10 mouse cellular contexts compared by ENCODE assay signal in the genomic region with DNA sequence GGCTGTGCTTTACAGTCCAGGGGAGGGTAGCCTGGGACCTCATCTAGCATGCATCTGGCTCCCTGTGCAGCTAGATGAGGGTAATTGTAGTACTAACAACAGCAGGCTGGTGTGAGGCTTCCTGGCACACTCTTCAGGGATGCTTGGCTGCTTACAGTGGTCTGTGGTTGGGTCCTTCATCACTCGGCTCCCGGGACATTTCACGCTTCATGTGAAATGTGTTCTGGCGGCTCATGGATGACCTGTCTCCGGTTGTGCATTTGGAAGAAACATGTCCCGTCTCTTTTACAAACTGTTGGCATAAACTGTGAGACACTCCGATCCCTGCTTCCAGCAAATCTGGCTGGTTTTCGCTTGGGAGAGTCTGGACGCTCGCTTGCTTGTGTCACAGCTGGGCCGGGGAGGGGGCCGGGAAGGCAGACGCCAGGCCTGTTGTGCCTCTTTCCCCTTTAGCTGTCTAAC.
DNase-seq lines count a peak whose midpoint lies in the region; ATAC-seq lines count a peak whose summit lies in the region.
"Had no signal": no experiment of that assay in that cellular context is flagged by ENCODE, and none has a peak within 500 bp of the region (broad histone marks: within the 10 kb centered on the region; RNA-seq: fewer than 3 reads in every experiment).

No protein-coding gene starts in this region.

- ATAC-seq in forebrain, embryonic 11.5 days (replicated peaks; ENCODE audit: low FRiP score) = no peak
- ATAC-seq in lung, embryonic 15.5 days (ENCODE audit: borderline replicate concordance, extremely low read depth, low FRiP score, low TSS enrichment) = peak; percentile 26; the same call in 1 of the 2 replicates
- peak; percentile 82 for ATAC-seq in hindbrain, embryonic 15.5 days (ENCODE audit: low FRiP score, low read depth)
- peak; percentile 86 for ATAC-seq in neural tube, embryonic 14.5 days (ENCODE audit: low read depth)

- H3K9me3 ChIP-seq in forebrain, embryonic 10.5 days = peaks cover 5% of the 10 kb centered on the region; the same call in 1 of the 2 replicates
- H3K9me3 ChIP-seq in forebrain, embryonic 11.5 days (ENCODE audit: control insufficient read depth, low read length) = no peaks in the 10 kb centered on the region
- H3K9me3 ChIP-seq in lung, embryonic 15.5 days = no peaks in the 10 kb centered on the region
- H3K9me3 ChIP-seq in hindbrain, embryonic 15.5 days = no peaks in the 10 kb centered on the region
- H3K9me3 ChIP-seq in neural tube, embryonic 14.5 days (ENCODE audit: control insufficient read depth, low read length) = no peaks in the 10 kb centered on the region
- H3K9me3 ChIP-seq: limb, embryonic 15.5 days had no signal

- no peaks in the 10 kb centered on the region for H3K36me3 ChIP-seq in forebrain, embryonic 10.5 days (replicated peaks)
- no peaks in the 10 kb centered on the region for H3K36me3 ChIP-seq in forebrain, embryonic 11.5 days (ENCODE audit: control insufficient read depth, insufficient read depth, low read length)
- no peaks in the 10 kb centered on the region for H3K36me3 ChIP-seq in lung, embryonic 15.5 days
- H3K36me3 ChIP-seq in hindbrain, embryonic 15.5 days = no peaks in the 10 kb centered on the region
- H3K36me3 ChIP-seq in neural tube, embryonic 14.5 days (ENCODE audit: control insufficient read depth, insufficient read depth, low read length) = no peaks in the 10 kb centered on the region
- H3K36me3 ChIP-seq: limb, embryonic 15.5 days had no signal

- WGBS in forebrain, embryonic 10.5 days = 83% methylated on average over 13 of the region's 13 CpGs
- WGBS in forebrain, embryonic 11.5 days = 78% methylated on average over 13 of the region's 13 CpGs
- WGBS in lung, embryonic 15.5 days = 49% methylated on average over 13 of the region's 13 CpGs
- 37% methylated on average over 13 of the region's 13 CpGs for WGBS in hindbrain, embryonic 15.5 days
- 30% methylated on average over 13 of the region's 13 CpGs for WGBS in neural tube, embryonic 14.5 days

- H3K9ac ChIP-seq in forebrain, embryonic 11.5 days (ENCODE audit: low read length) = no peak overlapping the region
- H3K9ac ChIP-seq in lung, embryonic 15.5 days = no peak overlapping the region
- no peak overlapping the region for H3K9ac ChIP-seq in hindbrain, embryonic 15.5 days
- no peak overlapping the region for H3K9ac ChIP-seq in neural tube, embryonic 14.5 days (replicated peaks; ENCODE audit: low read depth, low read length)
- H3K9ac ChIP-seq: limb, embryonic 15.5 days had no signal

- 0 out of 2 replicates have a peak overlapping the region, but pooled peaks have one; percentile 12 for H3K27ac ChIP-seq in forebrain, embryonic 10.5 days
- H3K27ac ChIP-seq in forebrain, embryonic 11.5 days (ENCODE audit: low read depth, low read length) = no peak overlapping the region
- no peak overlapping the region for H3K27ac ChIP-seq in lung, embryonic 15.5 days
- H3K27ac ChIP-seq in hindbrain, embryonic 15.5 days (replicated peaks) = peak overlapping the region; percentile 67
- H3K27ac ChIP-seq in neural tube, embryonic 14.5 days (ENCODE audit: low read depth, low read length) = peak overlapping the region; percentile 34; the same call in 1 of the 2 replicates
- H3K27ac ChIP-seq: limb, embryonic 15.5 days had no signal

- H3K27me3 ChIP-seq in forebrain, embryonic 10.5 days (ENCODE audit: poor library complexity, severe bottlenecking) = no peaks in the 10 kb centered on the region; the same call in 1 of the 2 replicates
- H3K27me3 ChIP-seq in forebrain, embryonic 11.5 days (ENCODE audit: control insufficient read depth, insufficient read depth, low read length) = no peaks in the 10 kb centered on the region
- no peaks in the 10 kb centered on the region for H3K27me3 ChIP-seq in lung, embryonic 15.5 days
- no peaks in the 10 kb centered on the region for H3K27me3 ChIP-seq in hindbrain, embryonic 15.5 days
- H3K27me3 ChIP-seq in neural tube, embryonic 14.5 days (ENCODE audit: control insufficient read depth, insufficient read depth, low read length) = no peaks in the 10 kb centered on the region

- no peak for DNase-seq in forebrain, embryonic 10.5 days (ENCODE audit: extremely low spot score, low spot score)
- DNase-seq in forebrain, embryonic 11.5 days (ENCODE audit: low spot score) = no peak
- no peak for DNase-seq in lung, postnatal 36 days
- no peak for DNase-seq in right cerebral cortex, postnatal 25 days
- DNase-seq in layer of hippocampus, adult 9-11 months = no peak

- H3K4me3 ChIP-seq in forebrain, embryonic 10.5 days = no peak overlapping the region
- no peak overlapping the region for H3K4me3 ChIP-seq in forebrain, embryonic 11.5 days (ENCODE audit: low read depth, low read length)
- no peak overlapping the region for H3K4me3 ChIP-seq in lung, embryonic 15.5 days
- no peak overlapping the region for H3K4me3 ChIP-seq in hindbrain, embryonic 15.5 days
- H3K4me3 ChIP-seq in neural tube, embryonic 14.5 days (ENCODE audit: low read depth, low read length) = no peak overlapping the region
- H3K4me3 ChIP-seq: limb, embryonic 15.5 days; myocyte had no signal

- H3K4me2 ChIP-seq in forebrain, embryonic 11.5 days (ENCODE audit: low read depth, low read length, severe bottlenecking) = no peak overlapping the region
- H3K4me2 ChIP-seq in lung, embryonic 15.5 days = no peak overlapping the region
- no peak overlapping the region for H3K4me2 ChIP-seq in hindbrain, embryonic 15.5 days
- no peak overlapping the region for H3K4me2 ChIP-seq in neural tube, embryonic 14.5 days (ENCODE audit: low read depth, low read length)
- H3K4me2 ChIP-seq: limb, embryonic 15.5 days had no signal

- H3K4me1 ChIP-seq in forebrain, embryonic 10.5 days = peaks cover 38% of the 10 kb centered on the region
- H3K4me1 ChIP-seq in forebrain, embryonic 11.5 days (replicated peaks; ENCODE audit: control insufficient read depth, insufficient read depth, low read length) = peaks cover 10% of the 10 kb centered on the region; the same call in 1 of the 2 replicates
- peaks cover 6% of the 10 kb centered on the region; the same call in 1 of the 2 replicates for H3K4me1 ChIP-seq in lung, embryonic 15.5 days
- H3K4me1 ChIP-seq in hindbrain, embryonic 15.5 days (replicated peaks) = peaks cover 35% of the 10 kb centered on the region
- H3K4me1 ChIP-seq in neural tube, embryonic 14.5 days (ENCODE audit: control insufficient read depth, insufficient read depth, low read length) = peaks cover 9% of the 10 kb centered on the region; the same call in 1 of the 2 replicates

Comparison
In these comparisons a context has a peak if more than half of its experiments do, and no peak if none do; other contexts are left out.
1. H3K27ac ChIP-seq: peak in forebrain, embryonic 10.5 days (single experiment), hindbrain, embryonic 15.5 days (single experiment) and neural tube, embryonic 14.5 days (single experiment); none in forebrain, embryonic 11.5 days (single experiment) and lung, embryonic 15.5 days (single experiment).